Mouse (Mus musculus) CH12F3 (cell line): ENCODE measurements around the gene Bcl9l.

Source experiments
- in situ Hi-C: fragments of 300-500 bp; cut with MboI; formaldehyde crosslinking; loops from 2 replicates; pipeline ENCODE4 v1.14.3; 2020; ENCODE audit warnings: low sequenced_read_pairs

Gene Bcl9l

DNA sequence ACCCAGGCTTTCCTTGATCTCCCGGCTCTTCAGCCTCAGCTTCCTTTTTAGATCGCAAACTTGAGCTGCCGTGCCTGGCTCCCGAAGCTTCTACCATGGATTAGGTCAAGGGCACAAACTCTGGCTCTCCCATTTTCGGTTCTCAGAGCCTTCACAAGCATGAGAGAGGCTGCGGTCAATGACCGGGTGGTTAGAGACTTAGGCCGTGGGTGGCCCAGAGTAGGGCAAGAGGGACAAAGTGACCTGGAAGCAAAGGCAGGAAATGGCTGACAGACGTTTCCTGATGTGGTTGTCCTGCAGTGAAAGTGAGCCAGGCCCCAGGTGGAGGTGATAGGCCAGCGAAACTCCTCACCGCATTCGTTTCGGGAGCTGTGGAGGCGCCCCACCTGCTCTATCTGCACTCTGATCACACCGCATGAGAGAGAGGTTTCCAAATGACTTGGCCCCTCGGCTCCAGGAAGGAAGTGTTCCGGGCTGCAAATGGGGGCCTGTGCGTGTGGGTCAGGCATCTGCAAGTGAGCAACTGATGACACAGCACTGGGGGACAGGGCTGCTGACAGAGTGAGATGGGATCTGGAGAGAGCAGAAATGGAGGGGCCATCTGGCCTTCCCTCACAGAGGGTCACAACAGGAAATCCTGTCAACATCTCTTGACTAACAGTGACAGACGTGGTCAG is 55.1 kb downstream of the Bcl9l start:
- in situ Hi-C loops: no loop called here

GRCm38 (mm10) chr9:44539816-44540421 is 57.3 kb downstream of the Bcl9l start:
- in situ Hi-C loops: no loop called here

GRCm38 (mm10) chr9:44540676-44541075 is 58.1 kb downstream of the Bcl9l start:
- in situ Hi-C loops: no loop called here

DNA sequence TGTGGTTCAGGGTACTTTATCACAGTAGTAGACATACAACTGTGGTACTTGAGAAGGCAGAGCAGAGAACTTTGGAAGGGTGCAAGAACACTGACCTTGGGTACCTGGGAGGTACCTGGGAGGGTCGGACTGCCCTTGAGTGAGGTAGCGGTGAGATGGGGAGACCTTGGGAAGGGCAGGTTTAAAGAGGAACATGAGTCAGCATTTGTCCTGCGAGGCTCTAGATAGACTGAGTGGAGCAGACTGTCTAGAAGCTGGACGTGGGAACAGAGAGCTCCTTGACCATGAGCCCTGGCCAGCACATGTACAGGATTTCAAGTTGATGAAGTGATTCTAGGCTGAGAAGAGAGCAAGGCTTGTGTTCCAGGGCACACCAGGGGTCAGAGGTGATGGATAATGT is 59.7 kb downstream of the Bcl9l start:
- in situ Hi-C loops: no loop called here

DNA sequence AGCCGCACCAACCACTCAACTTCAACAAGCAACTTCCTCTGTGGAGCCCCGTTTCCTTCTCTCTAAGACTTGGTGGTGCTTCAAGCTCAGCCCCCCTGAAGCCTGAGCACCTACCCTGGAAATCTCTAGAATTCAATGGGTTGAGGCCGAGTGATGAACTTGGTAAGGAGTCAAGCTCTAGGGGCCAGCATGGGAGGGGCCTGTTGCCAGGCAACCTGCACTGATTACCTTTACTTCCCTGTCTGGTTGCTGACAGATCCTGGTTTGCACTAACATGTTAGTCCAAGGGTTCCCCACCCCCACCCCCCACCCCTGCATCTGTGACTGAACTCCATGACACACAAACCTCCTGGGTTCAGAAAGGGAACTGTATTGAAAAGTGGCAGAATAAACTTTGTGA is 62.4 kb downstream of the Bcl9l start:
- in situ Hi-C loops: no loop called here

DNA sequence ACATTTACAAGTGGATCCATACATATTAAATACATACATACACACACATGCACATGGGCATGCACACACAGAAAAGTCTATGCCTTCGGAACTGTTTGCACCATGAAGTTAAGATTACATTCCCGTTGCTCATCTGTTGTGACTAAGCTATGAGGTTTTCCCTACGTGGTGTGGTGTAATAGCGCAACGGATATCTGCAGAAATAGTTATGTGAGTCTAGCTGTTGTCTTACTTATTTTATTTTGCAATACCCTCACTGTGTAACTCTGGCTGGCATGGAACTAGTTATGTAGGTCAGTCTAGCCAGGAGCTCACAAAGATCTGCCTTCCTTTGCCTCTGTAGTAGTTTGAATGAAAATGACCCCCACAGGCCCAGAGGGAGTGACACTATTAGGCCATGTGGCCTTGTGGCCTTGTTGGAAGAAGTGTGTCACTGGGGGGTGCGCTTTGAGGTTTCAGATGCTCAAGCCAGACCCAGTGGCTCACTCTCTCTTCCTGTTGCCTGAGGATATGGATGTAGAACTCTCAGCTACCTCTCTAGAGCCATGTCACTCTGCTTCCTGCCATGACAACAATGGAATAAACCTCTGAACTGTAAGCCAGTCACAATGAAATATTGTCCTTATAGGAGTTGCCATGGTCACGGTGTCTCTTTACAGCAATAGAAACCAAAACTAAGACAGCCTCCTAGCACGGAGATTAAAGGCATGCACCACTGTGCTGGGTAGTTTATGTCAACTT is 66.0 kb downstream of the Bcl9l start:
- in situ Hi-C loops: no loop called here

DNA sequence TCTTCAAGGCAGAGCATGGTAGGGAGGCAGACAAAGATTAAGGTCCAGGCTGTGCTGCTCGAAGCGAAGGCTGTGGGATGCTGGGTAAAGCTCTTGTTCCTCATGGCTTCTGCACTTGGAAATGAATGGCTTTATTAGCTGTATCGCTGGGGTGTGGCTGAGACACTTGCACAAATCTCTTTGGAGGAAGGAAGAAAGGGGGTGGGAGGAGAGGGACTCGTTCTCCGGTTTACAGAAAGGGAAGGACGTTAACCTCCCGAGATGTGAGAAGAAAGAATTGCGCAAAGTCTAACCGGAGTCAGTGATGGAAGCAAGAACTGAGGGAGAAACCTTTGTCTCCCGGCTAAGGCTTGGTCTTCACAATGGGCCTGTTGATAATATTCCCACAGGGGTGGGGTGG is 68.5 kb downstream of the Bcl9l start:
- in situ Hi-C loops: no loop called here

DNA sequence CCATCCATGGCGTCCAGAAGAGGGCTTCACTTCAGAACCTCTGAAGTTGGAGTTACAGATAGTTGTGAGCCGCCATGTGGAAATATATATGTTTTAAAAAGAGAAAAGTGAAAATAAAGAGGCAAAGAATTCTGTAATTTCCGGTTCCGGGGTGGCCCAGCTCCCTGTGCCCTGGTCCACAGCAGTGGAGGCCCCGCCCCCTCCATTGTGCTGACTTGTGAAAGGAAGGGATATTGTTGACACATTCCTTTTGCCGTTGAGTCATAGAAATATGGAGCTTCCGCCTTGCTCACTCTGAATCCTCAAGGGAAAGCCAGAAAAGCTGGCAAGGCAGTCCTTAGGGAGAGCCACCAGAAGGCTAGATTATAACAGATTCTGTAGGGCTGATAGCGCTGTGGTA is 69.5 kb downstream of the Bcl9l start:
- in situ Hi-C loops: no loop called here
